Mouse (Mus musculus): Measurements from ENCODE around the gene Map2. TPM values are rescaled to one million over a fixed set of nuclear protein-coding genes. Genes with fewer than 3 reads are reported as not detected.

Gene Map2
- polyA plus RNA-seq, 1 experiment: 2.4 TPM

DNA sequence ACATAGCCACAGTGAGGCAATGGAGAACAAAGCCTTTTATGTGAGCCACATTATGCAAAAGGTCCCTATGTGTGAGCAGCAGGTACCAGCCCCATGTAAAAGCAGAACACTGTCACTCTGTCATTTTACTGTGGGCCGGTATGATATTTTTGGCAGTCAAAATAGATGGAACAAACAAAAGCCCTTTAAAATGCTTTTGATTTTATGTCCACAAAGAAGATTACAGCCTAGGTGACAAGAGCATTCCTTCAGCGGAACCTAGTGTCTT, 1.7 kb downstream of the Map2 start:
- Histone ChIP-seq H3K79me2 (ENCODE audit: control insufficient read depth, insufficient read depth) (no peaks in the 10 kb centered on the region), H3K4me3 (peak overlapping the region; percentile 25), H3K36me3 (ENCODE audit: control insufficient read depth, insufficient read depth) (no peaks in the 10 kb centered on the region), H3K4me2 (ENCODE audit: low read depth) (no peak overlapping the region), H3K27me3 (ENCODE audit: control insufficient read depth, insufficient read depth, insufficient read length) (no peaks in the 10 kb centered on the region), H3ac (ENCODE audit: control insufficient read depth, insufficient read length) (no peak overlapping the region)
- no peak for TF ChIP-seq REST (IDR thresholded peaks at IDR 0.05; ENCODE audit: insufficient read depth, insufficient read length)
- TF ChIP-seq TCF3 (IDR thresholded peaks at IDR 0.05; ENCODE audit: insufficient read length, low read depth): no peak
- TF ChIP-seq POLR2AphosphoS2 (IDR thresholded peaks at IDR 0.05; ENCODE audit: insufficient read length, low read depth): no peak
- TF ChIP-seq TCF12 (IDR thresholded peaks at IDR 0.05; ENCODE audit: insufficient read depth, poor library complexity, severe bottlenecking): no peak
- TF ChIP-seq POLR2A (IDR thresholded peaks at IDR 0.05; ENCODE audit: insufficient read length, low read depth): no peak
- no peak for TF ChIP-seq USF1 (IDR thresholded peaks at IDR 0.05; ENCODE audit: low read depth)
- no peak for TF ChIP-seq MYOD1 (IDR thresholded peaks at IDR 0.05; ENCODE audit: control insufficient read depth in 1 of 3, insufficient read length in 2 of 3, low read depth in 2 of 3)
- TF ChIP-seq MAX (IDR thresholded peaks at IDR 0.05; ENCODE audit: low read depth): no peak
- TF ChIP-seq CEBPB (IDR thresholded peaks at IDR 0.05; ENCODE audit: insufficient read depth, poor library complexity, severe bottlenecking): no peak
- no peak for TF ChIP-seq SRF (IDR thresholded peaks at IDR 0.05; ENCODE audit: control insufficient read depth, insufficient read length, low read depth)
- no peak for TF ChIP-seq MYOG (IDR thresholded peaks at IDR 0.05; ENCODE audit: control insufficient read depth in 1 of 3, insufficient read depth in 1 of 3, insufficient read length in 2 of 3, low read depth in 2 of 3)
- TF ChIP-seq E2F4 (IDR thresholded peaks at IDR 0.05; ENCODE audit: insufficient read depth): no peak

DNA sequence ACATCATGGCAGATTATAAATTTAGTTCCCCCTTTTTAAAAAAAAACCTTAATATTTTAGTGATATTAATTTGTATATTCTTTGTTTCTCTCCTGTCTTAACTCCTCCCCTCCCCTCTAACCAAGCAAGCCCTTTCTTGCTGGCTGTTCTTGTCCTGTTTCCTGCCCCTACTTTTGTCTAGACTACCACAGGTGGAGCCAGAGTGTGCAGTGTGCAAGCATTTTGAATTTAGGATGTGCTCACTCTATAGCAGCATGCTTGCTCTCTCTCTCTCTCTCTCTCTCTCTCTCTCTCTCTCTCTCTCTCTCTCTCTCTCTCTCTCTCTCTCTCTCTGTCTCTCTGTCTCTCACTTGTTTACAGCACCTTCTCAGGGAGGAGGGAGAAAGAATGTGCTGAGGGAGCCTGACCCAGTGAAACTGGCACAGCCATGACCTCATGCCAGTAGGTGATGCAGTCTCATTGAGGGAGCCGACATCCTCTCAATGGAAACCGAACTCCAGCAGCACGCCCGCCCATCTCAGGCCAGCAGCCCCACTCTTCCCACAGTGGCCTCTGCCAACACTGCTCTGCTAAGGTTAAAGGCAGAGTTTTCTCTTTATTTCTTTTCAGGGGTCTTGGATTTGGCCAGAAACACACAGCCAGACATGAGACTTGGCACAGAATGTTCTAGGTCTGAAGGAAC, 2.6 kb downstream of the Map2 start:
- H3ac ChIP-seq (ENCODE audit: control insufficient read depth, insufficient read length): no peak overlapping the region
- H3K4me2 ChIP-seq (ENCODE audit: low read depth): no peak overlapping the region
- no peak overlapping the region for H3K4me3 ChIP-seq
- no peaks in the 10 kb centered on the region for H3K79me2 ChIP-seq (ENCODE audit: control insufficient read depth, insufficient read depth)
- no peaks in the 10 kb centered on the region for H3K36me3 ChIP-seq (ENCODE audit: control insufficient read depth, insufficient read depth)
- H3K27me3 ChIP-seq (ENCODE audit: control insufficient read depth, insufficient read depth, insufficient read length): no peaks in the 10 kb centered on the region
- no peak for TF ChIP-seq MAX (IDR thresholded peaks at IDR 0.05; ENCODE audit: low read depth)
- TF ChIP-seq TCF3 (IDR thresholded peaks at IDR 0.05; ENCODE audit: insufficient read length, low read depth): no peak
- no peak for TF ChIP-seq POLR2AphosphoS2 (IDR thresholded peaks at IDR 0.05; ENCODE audit: insufficient read length, low read depth)
- TF ChIP-seq E2F4 (IDR thresholded peaks at IDR 0.05; ENCODE audit: insufficient read depth): no peak
- no peak for TF ChIP-seq MYOG (IDR thresholded peaks at IDR 0.05; ENCODE audit: control insufficient read depth in 1 of 3, insufficient read depth in 1 of 3, insufficient read length in 2 of 3, low read depth in 2 of 3)
- no peak for TF ChIP-seq MYOD1 (IDR thresholded peaks at IDR 0.05; ENCODE audit: control insufficient read depth in 1 of 3, insufficient read length in 2 of 3, low read depth in 2 of 3)
- no peak for TF ChIP-seq USF1 (IDR thresholded peaks at IDR 0.05; ENCODE audit: low read depth)
- no peak for TF ChIP-seq POLR2A (IDR thresholded peaks at IDR 0.05; ENCODE audit: insufficient read length, low read depth)
- TF ChIP-seq TCF12 (IDR thresholded peaks at IDR 0.05; ENCODE audit: insufficient read depth, poor library complexity, severe bottlenecking): no peak
- no peak for TF ChIP-seq REST (IDR thresholded peaks at IDR 0.05; ENCODE audit: insufficient read depth, insufficient read length)
- no peak for TF ChIP-seq CEBPB (IDR thresholded peaks at IDR 0.05; ENCODE audit: insufficient read depth, poor library complexity, severe bottlenecking)
- no peak for TF ChIP-seq SRF (IDR thresholded peaks at IDR 0.05; ENCODE audit: control insufficient read depth, insufficient read length, low read depth)

DNA sequence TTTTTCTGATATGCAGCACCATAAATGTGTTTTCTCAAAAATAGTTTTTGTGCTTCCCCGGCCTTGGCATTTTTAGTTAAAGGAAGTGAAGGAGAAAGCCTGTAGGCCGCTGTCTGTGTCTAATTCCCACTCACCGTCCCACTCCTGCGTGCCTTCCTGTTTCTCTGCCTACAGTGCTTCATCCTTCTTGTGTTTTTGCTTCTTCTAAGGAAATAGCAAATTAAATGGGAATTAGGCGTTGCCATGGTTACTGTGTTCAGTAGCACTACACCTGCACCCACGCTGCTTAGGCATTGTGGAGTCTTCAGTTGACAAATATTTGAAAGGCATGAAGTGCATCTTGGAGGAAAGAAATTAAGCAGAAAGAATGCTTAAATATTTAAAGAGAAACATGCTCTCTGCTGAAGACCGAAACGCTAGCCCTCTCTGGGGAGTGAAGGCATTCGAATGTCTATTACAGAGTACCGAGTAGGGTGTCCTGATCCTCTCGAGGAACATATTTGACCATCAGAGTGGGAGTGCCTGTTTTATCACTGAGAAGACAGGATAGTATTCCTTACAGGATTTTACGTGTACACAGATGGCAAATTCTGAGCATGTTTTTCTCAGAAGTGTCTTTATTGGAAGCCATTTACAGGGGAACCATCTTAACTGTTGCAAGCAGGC, 12.1 kb downstream of the Map2 start:
- H3K79me2 ChIP-seq (ENCODE audit: control insufficient read depth, insufficient read depth): no peaks in the 10 kb centered on the region
- no peaks in the 10 kb centered on the region for H3K27me3 ChIP-seq (ENCODE audit: control insufficient read depth, insufficient read depth, insufficient read length)
- peak overlapping the region; percentile 50 for H3K4me2 ChIP-seq (ENCODE audit: low read depth)
- TF ChIP-seq TCF12 (IDR thresholded peaks at IDR 0.05; ENCODE audit: insufficient read depth, poor library complexity, severe bottlenecking) (no peak), USF1 (IDR thresholded peaks at IDR 0.05; ENCODE audit: low read depth) (no peak), MAX (IDR thresholded peaks at IDR 0.05; ENCODE audit: low read depth) (no peak), MYOG (IDR thresholded peaks at IDR 0.05; ENCODE audit: control insufficient read depth in 1 of 3, insufficient read depth in 1 of 3, insufficient read length in 2 of 3, low read depth in 2 of 3) (no peak)
- no peaks in the 10 kb centered on the region for H3K36me3 ChIP-seq (ENCODE audit: control insufficient read depth, insufficient read depth)
- H3K4me3 ChIP-seq: no peak overlapping the region
- H3ac ChIP-seq (ENCODE audit: control insufficient read depth, insufficient read length): no peak overlapping the region

DNA sequence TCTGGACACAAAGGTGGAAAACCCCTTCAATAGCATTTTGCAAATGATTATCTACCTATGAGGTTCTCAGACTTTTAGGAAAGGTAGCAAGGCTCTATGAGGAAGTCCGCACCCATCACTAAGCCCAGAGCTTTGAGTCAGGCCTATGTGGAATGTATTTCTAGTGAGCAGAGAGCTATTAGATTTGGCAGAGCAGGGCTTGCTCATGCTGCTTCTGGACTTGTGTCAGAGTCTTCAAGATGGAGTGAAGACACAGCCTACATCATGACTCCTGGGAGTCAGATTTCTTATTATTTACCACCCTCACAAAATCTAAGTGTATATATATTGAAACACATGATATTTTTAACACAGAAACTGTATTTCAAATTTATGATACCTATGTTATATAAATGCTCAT, 17.3 kb downstream of the Map2 start:
- H3K27me3 ChIP-seq (ENCODE audit: control insufficient read depth, insufficient read depth, insufficient read length): no peaks in the 10 kb centered on the region
- TF ChIP-seq USF1 (IDR thresholded peaks at IDR 0.05; ENCODE audit: low read depth): no peak
- no peaks in the 10 kb centered on the region for H3K36me3 ChIP-seq (ENCODE audit: control insufficient read depth, insufficient read depth)
- H3K4me3 ChIP-seq: no peak overlapping the region
- H3K79me2 ChIP-seq (ENCODE audit: control insufficient read depth, insufficient read depth): no peaks in the 10 kb centered on the region
- no peak overlapping the region for H3ac ChIP-seq (ENCODE audit: control insufficient read depth, insufficient read length)
- no peak overlapping the region for H3K4me2 ChIP-seq (ENCODE audit: low read depth)

DNA sequence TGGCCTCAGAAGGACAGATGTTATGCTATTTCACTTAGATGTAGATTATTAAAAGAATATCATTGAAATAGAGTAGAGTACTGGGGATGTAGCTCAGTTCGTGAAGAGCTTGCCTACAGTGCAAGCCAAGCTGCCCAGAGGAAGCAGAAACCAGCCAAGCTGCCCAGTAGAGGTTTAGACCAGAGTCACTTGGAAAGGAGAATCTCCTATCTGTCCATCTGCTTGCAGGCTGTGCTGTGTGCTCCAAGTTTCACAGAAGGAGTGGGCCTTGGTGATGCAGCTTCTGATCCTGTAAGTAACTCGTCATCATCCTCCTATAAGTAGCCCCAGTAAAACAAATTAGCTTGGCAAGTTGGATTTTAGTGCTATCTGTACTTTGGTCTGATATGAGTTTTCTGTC, 17.8 kb downstream of the Map2 start:
- Histone ChIP-seq H3K4me2 (ENCODE audit: low read depth) (no peak overlapping the region), H3K79me2 (ENCODE audit: control insufficient read depth, insufficient read depth) (no peaks in the 10 kb centered on the region), H3ac (ENCODE audit: control insufficient read depth, insufficient read length) (no peak overlapping the region), H3K27me3 (ENCODE audit: control insufficient read depth, insufficient read depth, insufficient read length) (no peaks in the 10 kb centered on the region), H3K36me3 (ENCODE audit: control insufficient read depth, insufficient read depth) (no peaks in the 10 kb centered on the region), H3K4me3 (no peak overlapping the region)
- TF ChIP-seq POLR2AphosphoS2 (IDR thresholded peaks at IDR 0.05; ENCODE audit: insufficient read length, low read depth): no peak
- no peak for TF ChIP-seq MYOG (IDR thresholded peaks at IDR 0.05; ENCODE audit: control insufficient read depth in 1 of 3, insufficient read depth in 1 of 3, insufficient read length in 2 of 3, low read depth in 2 of 3)
- no peak for TF ChIP-seq USF1 (IDR thresholded peaks at IDR 0.05; ENCODE audit: low read depth)
- TF ChIP-seq E2F4 (IDR thresholded peaks at IDR 0.05; ENCODE audit: insufficient read depth): no peak
- TF ChIP-seq TCF12 (IDR thresholded peaks at IDR 0.05; ENCODE audit: insufficient read depth, poor library complexity, severe bottlenecking): no peak
- TF ChIP-seq REST (IDR thresholded peaks at IDR 0.05; ENCODE audit: insufficient read depth, insufficient read length): no peak
- TF ChIP-seq SRF (IDR thresholded peaks at IDR 0.05; ENCODE audit: control insufficient read depth, insufficient read length, low read depth): no peak
- TF ChIP-seq TCF3 (IDR thresholded peaks at IDR 0.05; ENCODE audit: insufficient read length, low read depth): no peak
- no peak for TF ChIP-seq CEBPB (IDR thresholded peaks at IDR 0.05; ENCODE audit: insufficient read depth, poor library complexity, severe bottlenecking)
- no peak for TF ChIP-seq POLR2A (IDR thresholded peaks at IDR 0.05; ENCODE audit: insufficient read length, low read depth)
- TF ChIP-seq MYOD1 (IDR thresholded peaks at IDR 0.05; ENCODE audit: control insufficient read depth in 1 of 3, insufficient read length in 2 of 3, low read depth in 2 of 3): no peak
- no peak for TF ChIP-seq MAX (IDR thresholded peaks at IDR 0.05; ENCODE audit: low read depth)
